Mouse (Mus musculus) T-cell, adult 66 days (primary cell): ENCODE results near the gene Tchh. TPM values are rescaled to one million over a fixed set of nuclear protein-coding genes. Genes with fewer than 3 reads are reported as not detected.

Source experiments
- total RNA-seq, 2 experiments: library from RNA; stranded (reverse); gene quantifications; 3 replicates in 1 of 2; 4 replicates in 1 of 2; pipeline ENCODE4 v1.2.4; 2023

Gene Tchh
- not detected for total RNA-seq

DNA sequence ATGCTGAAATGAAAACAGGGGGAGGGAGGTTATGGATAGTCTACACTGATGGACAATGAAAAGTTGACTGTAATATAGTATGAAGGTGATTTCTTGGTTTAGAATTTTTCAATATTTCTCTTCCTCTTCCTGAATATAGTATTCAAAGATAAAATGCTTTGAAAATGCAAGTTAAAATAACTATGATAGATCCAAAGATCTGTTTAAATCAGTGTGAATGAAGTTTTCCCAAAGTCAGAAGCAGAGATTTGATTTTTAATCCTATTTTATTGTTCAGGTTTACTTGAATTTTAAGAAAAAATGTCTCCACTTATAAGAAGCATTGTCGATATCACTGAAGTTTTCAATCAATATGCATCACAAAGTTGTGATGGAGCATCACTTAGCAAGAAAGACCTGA, at the start of gene Tchh:
Tchh (plus strand) TSS at position 301 of the 400 bp plus-strand sequence.

DNA sequence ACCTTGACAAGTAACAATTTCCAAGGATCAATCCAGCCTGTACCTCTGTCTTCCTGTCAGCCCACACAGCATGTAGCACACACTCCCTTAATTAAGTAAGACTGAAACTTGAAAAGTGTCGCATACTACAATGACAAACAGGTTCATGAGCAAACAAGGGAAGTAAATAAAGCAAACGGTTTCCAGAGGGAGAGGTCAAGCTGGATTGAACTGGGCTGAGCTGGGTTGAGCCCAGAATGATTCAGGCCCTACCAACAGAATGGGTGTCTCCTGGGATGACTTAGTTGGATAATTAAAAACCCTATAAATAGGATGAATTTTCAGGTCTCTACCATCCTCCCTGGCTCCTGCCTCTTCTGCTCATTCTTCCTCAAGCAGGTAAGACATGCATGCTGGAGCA, 48.8 kb upstream of the Tchh start, which contains the start of gene Rptn:
Rptn (plus strand) TSS at position 334 of the 400 bp plus-strand sequence.

GRCm38 (mm10) chr3:93468561-93468960, 26.4 kb downstream of the Tchh start, which contains the start of gene Tchhl1:
Tchhl1 (plus strand) TSS chr3:93468754.

Other genes with a start within 250 kb of the Tchh start
- gene Flg2, start 245.1 kb upstream of the Tchh start, total RNA-seq = not detected
- gene Flg, start 168.8 kb upstream of the Tchh start, total RNA-seq = not detected
- not detected for gene Hrnr, start 122.6 kb upstream of the Tchh start, total RNA-seq
- gene Rptn, start 48.6 kb upstream of the Tchh start, total RNA-seq = not detected
- not detected for gene Tchhl1, start 26.4 kb downstream of the Tchh start, total RNA-seq
- gene S100a11, start 78.2 kb downstream of the Tchh start, total RNA-seq = 100 to 1,000 TPM; 182 to 228 TPM
- gene S100a10, start 112.8 kb downstream of the Tchh start, total RNA-seq = 100 to 1,000 TPM; 236 to 292 TPM
- not detected for gene Tdpoz2, start 210.4 kb downstream of the Tchh start, total RNA-seq
- gene Tdpoz1, start 234.0 kb downstream of the Tchh start, total RNA-seq = not detected